Mouse (Mus musculus): ENCODE measurements around the gene Cracr2a.
"Not testable (repeated sequence)": the region's sequence is repeated elsewhere in the genome, so short reads cannot be mapped to it uniquely, and the experiment has no call there.

The Cracr2a gene

GRCm38 (mm10) chr6:127561231-127562020, at the start of gene Cracr2a:
Cracr2a (plus strand) TSS chr6:127561338.
- peak; percentile 85 to 87 for DNase-seq

- not testable (repeated sequence) for DNase-seq
Measured at GRCm38 (mm10) chr6:127513776-127514175, 47.4 kb upstream of the Cracr2a start.

GRCm38 (mm10) chr6:127521176-127521575, 40.0 kb upstream of the Cracr2a start:
- DNase-seq: no peak

GRCm38 (mm10) chr6:127522326-127522725, 38.8 kb upstream of the Cracr2a start:
- no peak for DNase-seq

- peak; percentile 21 to 22 for DNase-seq
Measured at GRCm38 (mm10) chr6:127524442-127524841, 36.7 kb upstream of the Cracr2a start.

- DNase-seq: no peak
Measured at GRCm38 (mm10) chr6:127528625-127529024, 32.5 kb upstream of the Cracr2a start.

GRCm38 (mm10) chr6:127529451-127529850, 31.7 kb upstream of the Cracr2a start:
- no peak for DNase-seq

- DNase-seq: no peak
Measured at GRCm38 (mm10) chr6:127530206-127530605, 30.9 kb upstream of the Cracr2a start.

GRCm38 (mm10) chr6:127531412-127532205, 29.5 kb upstream of the Cracr2a start:
- no peak for DNase-seq

GRCm38 (mm10) chr6:127532304-127532703, 28.8 kb upstream of the Cracr2a start:
- no peak for DNase-seq

- no peak for DNase-seq
Measured at GRCm38 (mm10) chr6:127533766-127534165, 27.4 kb upstream of the Cracr2a start.

GRCm38 (mm10) chr6:127537035-127537434, 24.1 kb upstream of the Cracr2a start:
- DNase-seq: no peak

- DNase-seq: no peak
Measured at GRCm38 (mm10) chr6:127538118-127538517, 23.0 kb upstream of the Cracr2a start.

- DNase-seq: no peak
Measured at GRCm38 (mm10) chr6:127539226-127539625, 21.9 kb upstream of the Cracr2a start.

GRCm38 (mm10) chr6:127539659-127540058, 21.5 kb upstream of the Cracr2a start:
- no peak for DNase-seq

- DNase-seq: no peak
Measured at GRCm38 (mm10) chr6:127540517-127540916, 20.6 kb upstream of the Cracr2a start.

GRCm38 (mm10) chr6:127541617-127542374, 19.3 kb upstream of the Cracr2a start:
- peak in 1 of 2 experiments; percentile 28 for DNase-seq

GRCm38 (mm10) chr6:127546676-127547075, 14.5 kb upstream of the Cracr2a start:
- no peak for DNase-seq

- no peak for DNase-seq
Measured at GRCm38 (mm10) chr6:127552940-127553339, 8.2 kb upstream of the Cracr2a start.

GRCm38 (mm10) chr6:127555553-127555952, 5.6 kb upstream of the Cracr2a start:
- no peak for DNase-seq

- DNase-seq: no peak
Measured at GRCm38 (mm10) chr6:127560872-127561230, 287 bp upstream of the Cracr2a start.

GRCm38 (mm10) chr6:127563511-127563910, 2.4 kb downstream of the Cracr2a start:
- DNase-seq: no peak
